Mouse (Mus musculus) large intestine, adult 2 months (tissue): Measurements from ENCODE around the gene Olfr462. TPM values are rescaled to one million over a fixed set of nuclear protein-coding genes. Genes with fewer than 3 reads are reported as not detected.
"Not testable (repeated sequence)": the region's sequence is repeated elsewhere in the genome, so short reads cannot be mapped to it uniquely, and the experiment has no call there.

Experiments
- DNase-seq: peaks from one replicate; pipeline ENCODE4 v3.0.0-alpha.2; 2012; ENCODE audit warnings: low read depth, low spot score
- WGBS: fragments of 180-500 bp; shearing (Covaris S2); methylation state at CpG from one replicate; pipeline ENCODE4 v1.1.7; 2018; 5-methylcytosine and 5-hydroxymethylcytosine counted together
- polyA plus RNA-seq: library from polyadenylated mRNA; depleted of rRNA; stranded (reverse); fragments of >200 nt; gene quantifications from 2 replicates; pipeline ENCODE4 v1.2.3, GENCODE M21; 2012; rRNA removed

Gene Olfr462
- polyA plus RNA-seq, result not detected in 2 replicates

- 92% methylated on average over 6 of the region's 6 CpGs for WGBS
- DNase-seq, result no peak
Observed at GRCm38 (mm10) chr11:87892168-87892567, at the start of gene Olfr462. Gene Olfr462 (minus strand): TSS chr11:87892268.

DNA sequence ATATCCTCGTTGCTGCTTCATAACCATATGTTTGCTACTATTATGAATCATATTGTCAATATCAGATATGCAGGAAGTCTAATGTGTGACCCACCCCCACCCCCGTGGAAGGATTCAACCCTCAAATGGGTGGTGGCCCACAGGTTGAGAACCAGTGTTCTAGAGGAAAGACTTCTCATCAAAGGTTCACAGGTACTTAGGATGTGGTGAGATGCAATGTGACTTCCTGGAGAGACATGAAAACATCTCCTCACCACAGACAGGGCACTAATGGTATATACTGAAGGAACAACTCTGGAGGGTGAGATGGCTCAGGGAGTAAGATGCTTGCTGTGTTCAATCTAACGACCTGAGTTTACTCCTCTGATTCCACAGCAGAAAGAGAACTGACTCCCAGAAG lies 43.4 kb upstream of the Olfr462 start:
- no peak for DNase-seq
- 53% methylated on average over 3 of the region's 3 CpGs for WGBS

DNA sequence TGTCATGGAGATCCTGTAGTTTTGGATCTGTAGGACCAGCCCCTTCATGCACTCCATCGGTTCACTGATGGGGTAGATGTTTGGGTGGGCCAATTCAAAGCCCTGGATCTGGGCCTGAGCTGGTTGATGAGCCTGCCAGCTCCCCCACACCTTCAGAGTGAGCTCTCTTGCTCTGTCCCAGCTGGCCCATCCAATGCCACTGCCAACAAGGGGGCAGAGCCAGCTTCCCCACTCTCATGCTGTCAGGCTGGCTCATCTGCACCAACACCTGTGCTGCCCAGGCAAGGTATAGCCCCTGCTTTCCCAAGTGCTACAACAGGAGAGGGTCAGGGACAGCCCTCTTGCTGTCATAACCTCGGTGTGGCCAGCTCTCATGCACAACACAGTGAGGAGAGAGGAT lies 41.7 kb upstream of the Olfr462 start:
- WGBS, result 74% methylated on average over 2 of the region's 2 CpGs
- no peak for DNase-seq

DNA sequence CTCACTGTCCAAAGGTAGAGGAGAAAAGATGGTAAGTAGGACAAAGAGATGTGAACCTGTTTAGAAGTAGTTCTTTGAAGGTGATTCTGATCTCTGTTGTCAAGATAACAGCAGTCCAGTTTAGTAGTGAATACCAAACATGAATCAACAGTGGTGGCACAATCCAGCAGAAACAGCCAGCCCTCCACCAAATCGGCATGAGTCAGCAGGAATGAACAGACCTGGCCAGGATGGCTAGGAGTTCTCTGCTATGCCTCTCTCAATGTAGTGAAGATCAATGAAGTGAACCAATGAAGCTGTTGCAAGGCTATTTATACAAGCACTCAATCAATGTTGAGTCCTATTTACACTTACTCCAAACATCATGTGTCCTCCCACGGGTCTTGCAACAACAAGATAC lies 38.3 kb upstream of the Olfr462 start:
- no peak for DNase-seq
- 82% methylated on average over 2 of the region's 2 CpGs for WGBS

- no peak for DNase-seq
- WGBS, result 27% methylated on average over 5 of the region's 5 CpGs
Observed at GRCm38 (mm10) chr11:87920966-87921365, 28.9 kb upstream of the Olfr462 start, which contains the start of gene Olfr464. Gene Olfr464 (minus strand): TSS chr11:87920967.

- 59% methylated on average over 2 of the region's 2 CpGs for whole genome bisulfite sequencing
- DNase-seq, result no peak
Observed at GRCm38 (mm10) chr11:87920301-87920700, 28.2 kb upstream of the Olfr462 start.

GRCm38 (mm10) chr11:87916005-87916404 lies 23.9 kb upstream of the Olfr462 start:
- DNase-seq, result no peak
- WGBS, result 92% methylated on average over 1 of the region's 1 CpGs

DNA sequence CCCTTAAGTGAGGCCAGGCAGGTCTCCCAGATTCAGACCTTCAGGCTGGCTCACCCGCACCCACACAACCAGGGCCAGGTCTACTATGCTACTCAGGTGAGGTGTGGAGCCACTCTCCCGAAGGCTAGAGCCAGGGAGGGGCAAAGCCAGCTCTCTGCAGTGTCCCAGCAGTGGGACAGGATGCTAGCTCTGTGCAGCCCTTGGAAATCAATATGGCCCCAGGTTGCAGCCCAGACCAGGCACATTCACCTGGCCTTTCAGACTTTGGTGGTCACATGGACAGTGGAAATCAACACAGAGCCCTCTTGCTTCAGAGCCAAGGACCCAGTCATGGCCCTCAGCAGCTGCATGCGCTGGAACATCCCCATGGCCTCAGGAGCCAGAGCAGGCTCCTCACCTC lies 12.3 kb upstream of the Olfr462 start:
- WGBS, result 69% methylated on average over 3 of the region's 3 CpGs
- DNase-seq, result no peak

- no peak for DNase-seq
Observed at GRCm38 (mm10) chr11:87897287-87897686, 5.2 kb upstream of the Olfr462 start, which contains the start of gene Olfr463. Gene Olfr463 (minus strand): TSS chr11:87897387.

DNA sequence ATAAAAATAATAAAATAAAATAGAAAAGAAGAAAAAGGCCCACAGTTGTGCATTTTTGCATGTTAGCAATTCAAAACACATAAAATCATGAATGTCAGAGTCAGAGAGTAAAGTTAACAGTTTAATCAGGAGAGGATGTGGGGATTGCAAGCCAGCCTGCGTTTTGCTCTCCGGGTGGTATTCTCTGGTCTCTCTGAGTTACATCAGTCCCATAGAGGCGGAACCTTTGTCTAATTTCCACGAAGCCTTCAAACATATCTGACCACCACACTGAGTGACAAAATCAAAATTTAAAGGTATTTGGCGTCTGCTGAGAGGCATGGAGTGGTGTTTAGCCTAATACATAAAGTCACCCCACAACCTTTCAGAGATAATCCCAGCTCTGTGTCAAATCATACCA lies 7.2 kb downstream of the Olfr462 start:
- DNase-seq, result no peak
- 77% methylated on average over 5 of the region's 5 CpGs for WGBS

GRCm38 (mm10) chr11:87883493-87883892 lies 8.6 kb downstream of the Olfr462 start:
- DNase-seq, result no peak
- WGBS, result 45% methylated on average over 5 of the region's 5 CpGs

DNA sequence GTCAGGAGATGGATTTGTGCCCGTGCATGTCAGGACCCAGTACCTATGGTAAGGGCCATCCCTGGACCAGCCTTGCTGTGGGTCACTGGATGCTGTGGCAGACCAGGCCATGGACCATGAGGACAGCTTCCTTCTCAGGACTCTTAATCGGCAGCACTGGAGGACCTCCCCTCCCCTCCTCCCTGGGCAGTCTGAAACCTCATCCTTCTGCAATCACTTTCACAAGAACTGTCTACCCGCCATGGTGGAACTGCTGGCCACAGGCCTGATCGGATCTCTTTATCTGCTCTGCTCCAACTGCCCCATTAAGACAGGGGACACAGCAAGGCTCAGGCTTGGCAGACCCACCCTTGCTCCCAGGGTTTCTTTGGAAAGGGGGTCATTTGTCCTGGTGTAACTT lies 10.4 kb downstream of the Olfr462 start:
- DNase-seq, result no peak
- WGBS, result 71% methylated on average over 4 of the region's 4 CpGs

- WGBS, result 15% methylated on average over 9 of the region's 9 CpGs
- no peak for DNase-seq
Observed at GRCm38 (mm10) chr11:87879826-87880225, 12.2 kb downstream of the Olfr462 start.

GRCm38 (mm10) chr11:87875436-87875835 lies 16.6 kb downstream of the Olfr462 start, which contains the start of gene Epx:
Gene Epx (minus strand): TSS chr11:87875536.
- no peak for DNase-seq
- 77% methylated on average over 6 of the region's 6 CpGs for WGBS

DNA sequence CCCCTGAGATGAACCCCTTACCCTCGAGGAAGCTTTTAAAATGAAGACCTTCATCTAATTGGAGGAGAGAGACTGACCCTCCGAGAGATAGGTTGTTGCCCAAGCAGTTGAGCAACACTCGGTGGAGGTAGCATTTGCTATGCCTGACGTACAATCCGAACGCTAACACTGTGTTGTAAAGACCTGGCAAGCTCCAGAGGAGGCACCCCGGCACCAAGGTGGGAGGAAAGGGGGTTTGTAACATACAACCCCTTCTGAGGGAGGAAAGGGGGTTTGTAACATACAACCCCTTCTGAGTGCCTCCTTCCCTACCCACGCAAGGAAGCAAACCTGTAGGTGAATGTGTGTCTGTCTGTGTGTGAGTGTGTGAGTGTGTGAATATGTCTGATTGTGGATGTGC lies 20.3 kb downstream of the Olfr462 start:
- no peak for DNase-seq
- WGBS, result 29% methylated on average over 8 of the region's 8 CpGs

DNA sequence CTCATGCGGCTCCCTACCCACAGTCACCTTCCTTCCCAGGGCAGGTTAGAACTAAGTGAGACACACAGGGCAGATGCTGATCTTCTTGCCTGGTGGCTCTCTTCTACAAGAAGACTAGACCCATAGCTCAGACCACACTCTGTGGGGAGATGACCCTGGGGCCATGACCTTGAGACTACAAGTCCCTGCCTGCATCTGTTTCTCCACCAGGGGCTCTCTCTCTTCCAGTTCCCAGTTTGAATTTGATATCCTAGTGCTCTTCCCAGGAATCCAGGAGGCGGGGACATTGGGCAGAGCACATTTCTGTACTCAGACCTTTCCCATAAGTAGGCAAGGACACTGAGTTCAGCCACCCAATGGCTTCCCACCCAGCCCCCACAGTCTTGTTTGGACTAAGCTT lies 22.0 kb downstream of the Olfr462 start:
- no peak for DNase-seq
- WGBS, result 76% methylated on average over 2 of the region's 2 CpGs

GRCm38 (mm10) chr11:87866891-87867290 lies 25.2 kb downstream of the Olfr462 start:
- 88% methylated on average over 1 of the region's 2 CpGs for WGBS
- not testable (repeated sequence) for DNase-seq

GRCm38 (mm10) chr11:87862805-87863204 lies 29.3 kb downstream of the Olfr462 start:
- WGBS, result 92% methylated on average over 13 of the region's 13 CpGs
- no peak for DNase-seq

- no peak for DNase-seq
- WGBS, result 86% methylated on average over 9 of the region's 9 CpGs
Observed at GRCm38 (mm10) chr11:87860426-87860825, 31.6 kb downstream of the Olfr462 start.

DNA sequence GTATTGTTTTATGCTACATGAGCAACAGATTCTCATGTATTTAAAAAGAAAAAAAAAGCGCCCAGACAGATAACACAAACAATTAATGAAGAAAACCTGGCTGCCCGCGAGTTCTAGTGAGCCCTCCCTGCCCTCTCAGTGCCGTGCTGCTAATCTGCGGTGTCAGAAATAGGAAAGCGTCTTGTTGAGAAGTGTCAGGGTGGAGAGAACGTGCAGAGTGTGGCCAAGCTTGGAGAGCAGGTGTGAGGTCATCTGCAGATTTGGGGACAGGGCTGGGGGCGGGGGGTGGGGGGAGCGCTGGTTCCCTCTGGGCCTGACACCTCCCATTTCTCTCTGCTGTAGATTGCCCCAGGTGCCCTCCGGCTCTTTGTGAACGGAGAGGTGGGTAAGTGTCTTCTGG lies 32.8 kb downstream of the Olfr462 start:
- WGBS, result 90% methylated on average over 11 of the region's 11 CpGs
- no peak for DNase-seq

DNA sequence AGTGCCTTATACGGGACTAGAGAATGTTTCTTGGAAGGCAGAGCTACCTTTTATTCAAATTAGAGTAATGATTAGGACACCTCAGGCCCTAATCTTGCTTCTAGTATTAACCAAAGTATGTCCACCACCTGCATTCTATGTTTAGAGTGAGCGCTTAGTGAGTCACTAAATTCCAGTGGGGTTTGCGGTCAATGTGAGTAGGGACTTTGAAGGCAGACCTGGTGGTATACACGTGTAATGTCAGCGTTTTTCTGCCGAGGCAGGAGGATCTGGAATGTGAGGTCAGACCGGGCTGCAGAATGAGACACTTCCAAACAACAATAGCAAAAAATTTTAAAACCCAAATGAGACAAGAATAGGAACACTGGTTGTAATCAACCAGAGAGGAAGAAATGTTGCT lies 37.5 kb downstream of the Olfr462 start:
- WGBS, result 89% methylated on average over 7 of the region's 7 CpGs
- no peak for DNase-seq

GRCm38 (mm10) chr11:87853597-87853954 lies 38.5 kb downstream of the Olfr462 start:
- 22% methylated on average over 8 of the region's 8 CpGs for WGBS
- DNase-seq, result no peak
